Mouse (Mus musculus): Measurements from ENCODE around the gene Lrg1. TPM values are rescaled to one million over a fixed set of nuclear protein-coding genes. Genes with fewer than 3 reads are reported as not detected.

Lrg1 gene
- polyA plus RNA-seq, 1 experiment from 2014 or later = 1.0 TPM

DNA sequence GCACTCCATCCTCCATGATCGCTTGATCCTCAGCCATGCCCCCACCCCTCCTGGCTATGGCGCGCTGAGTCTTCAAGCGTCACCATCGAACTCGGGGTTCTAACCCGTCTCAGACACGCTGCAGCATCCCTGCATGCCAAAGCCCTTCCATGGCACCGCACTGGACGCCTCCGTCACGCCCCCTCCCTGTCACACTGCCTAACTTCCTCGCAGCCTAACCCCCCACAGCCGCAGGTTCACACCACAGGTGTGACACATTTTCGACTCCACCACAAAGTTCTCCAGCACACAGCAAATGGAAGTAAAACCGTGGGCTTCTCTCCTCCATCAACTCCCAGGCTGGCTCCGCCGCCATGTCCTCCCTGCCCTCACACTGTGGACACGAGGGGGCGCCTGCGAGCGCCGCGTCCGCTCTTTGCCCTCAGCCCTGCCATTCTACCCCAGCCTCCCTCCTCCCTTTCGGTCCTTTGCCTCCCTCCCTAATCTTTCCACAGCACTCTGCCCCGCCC, 12.7 kb upstream of the Lrg1 start:
- Histone ChIP-seq H3K9me3 (replicated peaks) (no peaks in the 10 kb centered on the region), H3K4me2 (peak overlapping the region; percentile 73), H3K9ac (peak overlapping the region; percentile 31; the same call in 1 of the 2 replicates), H3K4me1 (replicated peaks) (peaks cover 31% of the 10 kb centered on the region), H3K27ac (peak overlapping the region; percentile 77), H3K36me3 (no peaks in the 10 kb centered on the region), H3K27me3 (peaks cover 33% of the 10 kb centered on the region), H3K4me3 (peak overlapping the region; percentile 43)
- no peak for ATAC-seq (replicated peaks; ENCODE audit: insufficient number of reproducible peaks, insufficient read depth, low FRiP score, low read depth)
- 2% methylated on average over 27 of the region's 27 CpGs for WGBS

DNA sequence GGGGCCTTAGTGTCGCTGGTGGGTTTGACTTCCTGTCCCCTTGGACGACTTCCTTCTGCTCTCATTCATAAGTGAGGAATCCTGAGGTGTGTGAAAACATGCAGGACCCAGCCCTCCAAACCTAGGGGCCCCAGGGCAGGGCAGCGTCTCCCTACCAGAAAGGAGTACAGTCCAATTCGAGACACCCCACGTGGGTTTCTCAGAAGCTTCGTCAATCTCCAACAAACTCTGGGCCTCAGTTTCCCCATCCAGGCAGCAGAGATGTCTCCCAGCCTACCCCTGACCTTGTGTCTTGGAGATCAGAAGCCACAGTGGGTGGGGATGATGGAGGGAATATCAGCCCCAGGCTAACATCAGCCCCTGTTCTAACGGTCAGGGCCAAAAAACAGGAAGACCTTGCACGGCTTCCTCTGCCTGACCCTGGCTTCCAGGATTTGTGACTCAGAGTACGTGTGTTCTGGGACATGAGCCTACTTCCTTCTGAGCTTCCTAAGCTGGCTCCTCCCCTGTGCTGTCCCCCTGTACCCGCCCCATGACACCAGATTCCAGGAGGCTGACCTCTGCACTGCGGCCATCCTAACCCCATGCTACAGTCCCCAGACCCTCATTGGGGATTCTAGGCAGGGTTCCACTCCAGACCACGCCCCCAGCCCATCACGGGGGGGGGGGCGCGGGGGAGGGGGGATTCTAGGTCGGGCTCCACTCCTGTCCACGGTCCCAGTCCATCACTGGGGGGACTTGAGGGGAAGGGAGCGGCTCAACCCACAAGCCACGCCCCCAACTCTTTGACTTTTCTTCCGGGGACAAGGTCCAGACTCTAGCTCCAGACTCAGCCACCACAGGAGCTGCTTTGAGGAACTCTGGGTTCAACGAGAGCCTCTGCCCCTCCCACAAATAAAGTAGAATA, 11.9 kb upstream of the Lrg1 start:
- Histone ChIP-seq H3K9ac (peak overlapping the region; percentile 31; the same call in 1 of the 2 replicates), H3K4me2 (peak overlapping the region; percentile 73), H3K4me1 (replicated peaks) (peaks cover 27% of the 10 kb centered on the region), H3K9me3 (replicated peaks) (no peaks in the 10 kb centered on the region), H3K36me3 (no peaks in the 10 kb centered on the region), H3K27me3 (peaks cover 24% of the 10 kb centered on the region), H3K4me3 (peak overlapping the region; percentile 43), H3K27ac (peak overlapping the region; percentile 77)
- 15% methylated on average over 21 of the region's 21 CpGs for WGBS
- ATAC-seq (replicated peaks; ENCODE audit: insufficient number of reproducible peaks, insufficient read depth, low FRiP score, low read depth) = peak; percentile 84

DNA sequence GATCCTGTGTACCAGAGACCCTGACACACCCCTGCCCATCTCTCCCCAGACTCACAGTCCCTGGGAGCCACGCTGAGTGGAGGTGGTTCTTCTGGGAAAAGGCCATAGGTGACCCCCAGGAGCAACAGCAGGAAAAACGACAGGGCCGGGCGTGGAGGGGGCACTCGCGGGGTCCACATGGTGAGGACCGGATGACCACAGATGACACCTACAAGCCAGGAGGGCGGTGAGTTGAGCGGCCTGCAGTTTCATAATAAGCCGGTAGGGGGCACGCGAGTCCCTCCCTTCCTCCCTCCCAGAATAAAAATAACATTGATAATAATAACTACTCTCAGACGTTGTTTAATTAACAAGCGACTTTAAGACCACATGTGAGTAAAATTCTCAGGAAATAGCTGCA, 10.9 kb upstream of the Lrg1 start:
- Histone ChIP-seq H3K4me1 (replicated peaks) (peaks cover 20% of the 10 kb centered on the region), H3K4me2 (peak overlapping the region; percentile 73; the same call in 1 of the 2 replicates), H3K27ac (no peak overlapping the region), H3K27me3 (peaks cover 16% of the 10 kb centered on the region), H3K9ac (no peak overlapping the region), H3K36me3 (no peaks in the 10 kb centered on the region), H3K9me3 (replicated peaks) (no peaks in the 10 kb centered on the region), H3K4me3 (peak overlapping the region; percentile 16)
- ATAC-seq (replicated peaks; ENCODE audit: insufficient number of reproducible peaks, insufficient read depth, low FRiP score, low read depth) = no peak
- WGBS = 3% methylated on average over 14 of the region's 14 CpGs

DNA sequence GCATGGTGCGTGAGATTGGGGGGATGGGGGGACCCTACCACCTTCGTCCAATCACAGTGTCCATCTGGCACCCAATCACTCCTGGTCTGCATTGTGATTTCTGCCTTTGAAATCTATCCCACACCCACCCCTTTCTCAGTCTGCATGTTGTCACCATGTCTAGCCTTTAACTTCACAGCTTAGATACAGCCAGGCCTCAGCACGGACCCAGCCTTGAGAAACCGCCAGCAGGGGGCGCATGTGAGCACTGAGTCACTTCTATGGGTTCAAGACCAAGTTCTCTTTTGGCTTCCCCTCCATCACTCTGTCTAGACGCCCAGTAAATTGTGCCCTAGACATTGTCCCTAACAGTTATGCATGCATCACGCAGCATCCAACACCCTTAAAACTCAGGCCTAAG, 10.0 kb upstream of the Lrg1 start:
- no peak overlapping the region for H3K4me3 ChIP-seq
- 46% methylated on average over 7 of the region's 7 CpGs for WGBS
- no peak overlapping the region for H3K27ac ChIP-seq
- H3K4me1 ChIP-seq (replicated peaks) = peaks cover 20% of the 10 kb centered on the region
- H3K27me3 ChIP-seq = peaks cover 13% of the 10 kb centered on the region
- H3K9ac ChIP-seq = no peak overlapping the region
- H3K4me2 ChIP-seq = no peak overlapping the region
- no peaks in the 10 kb centered on the region for H3K36me3 ChIP-seq
- no peak for ATAC-seq (replicated peaks; ENCODE audit: insufficient number of reproducible peaks, insufficient read depth, low FRiP score, low read depth)
- H3K9me3 ChIP-seq (replicated peaks) = no peaks in the 10 kb centered on the region

DNA sequence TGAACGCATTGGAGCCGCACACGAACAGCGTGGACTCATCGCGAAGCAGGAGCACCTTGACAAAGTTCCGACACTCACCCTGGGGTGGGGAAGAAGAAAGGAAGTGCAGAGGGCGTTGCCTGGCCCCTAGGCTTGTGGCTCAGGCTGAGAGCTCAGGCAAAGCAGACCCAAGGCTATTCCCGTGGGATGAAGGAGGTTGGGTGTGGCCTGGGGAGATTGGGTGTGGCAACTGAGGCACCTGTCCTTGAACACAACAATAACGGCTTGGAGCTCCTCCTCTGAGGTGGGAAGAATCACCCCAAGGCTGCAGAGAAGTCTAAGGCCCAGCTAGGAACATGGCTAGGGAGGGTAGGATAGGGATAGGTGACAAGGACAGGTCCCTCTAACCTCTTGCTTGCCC, 9.3 kb upstream of the Lrg1 start:
- WGBS = 89% methylated on average over 10 of the region's 10 CpGs
- no peak for ATAC-seq (replicated peaks; ENCODE audit: insufficient number of reproducible peaks, insufficient read depth, low FRiP score, low read depth)

DNA sequence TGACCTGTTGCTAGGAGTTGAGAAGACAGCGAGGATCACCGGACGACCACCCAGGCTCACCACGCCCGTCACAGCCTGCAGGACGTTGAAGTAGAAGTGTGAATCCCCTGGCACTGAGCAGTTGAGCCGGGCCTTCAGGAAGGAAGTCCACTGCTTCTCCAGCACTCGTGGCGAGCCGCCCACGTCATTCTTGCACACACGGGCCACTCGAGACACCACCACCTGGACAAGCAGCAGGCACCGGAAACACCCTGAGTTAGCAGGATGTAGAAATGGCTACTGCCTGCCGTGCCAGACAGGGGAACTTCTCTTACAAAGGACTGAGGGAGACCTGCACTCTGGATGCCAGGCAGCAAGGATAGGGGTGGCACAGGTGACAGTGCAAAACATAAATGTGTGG, 6.4 kb upstream of the Lrg1 start:
- Histone ChIP-seq H3K36me3 (no peaks in the 10 kb centered on the region), H3K27me3 (peaks cover 27% of the 10 kb centered on the region), H3K27ac (no peak overlapping the region), H3K4me2 (no peak overlapping the region), H3K4me3 (no peak overlapping the region), H3K4me1 (replicated peaks) (peaks cover 13% of the 10 kb centered on the region), H3K9ac (no peak overlapping the region), H3K9me3 (replicated peaks) (no peaks in the 10 kb centered on the region)
- no peak for ATAC-seq (replicated peaks; ENCODE audit: insufficient number of reproducible peaks, insufficient read depth, low FRiP score, low read depth)
- WGBS = 76% methylated on average over 15 of the region's 15 CpGs

More for the DNA sequence above, 9.3 kb upstream of the Lrg1 start:
- Histone ChIP-seq H3K27me3 (peaks cover 20% of the 10 kb centered on the region), H3K27ac (no peak overlapping the region), H3K9me3 (replicated peaks) (no peaks in the 10 kb centered on the region), H3K4me3 (no peak overlapping the region), H3K4me1 (replicated peaks) (peaks cover 20% of the 10 kb centered on the region), H3K36me3 (no peaks in the 10 kb centered on the region), H3K9ac (no peak overlapping the region), H3K4me2 (no peak overlapping the region)

DNA sequence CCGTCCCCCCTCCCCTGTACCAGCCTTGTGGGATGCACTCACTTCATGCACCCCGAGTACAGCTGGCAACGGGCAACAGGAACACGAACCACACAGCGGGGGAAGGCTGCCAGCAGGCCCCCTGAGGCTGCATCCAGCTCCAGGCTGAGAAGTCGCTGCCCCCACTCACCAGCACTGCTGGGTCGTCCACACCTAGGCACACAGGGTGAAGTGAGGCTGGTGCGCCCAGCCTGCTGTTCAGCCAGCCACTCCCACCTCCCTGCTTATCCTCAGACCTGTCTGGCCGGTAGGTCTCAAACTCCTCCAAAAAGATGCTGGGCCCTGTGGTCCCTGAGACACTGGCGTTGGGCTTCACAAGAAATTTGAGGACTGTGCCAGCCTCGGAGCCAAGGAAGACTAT, 4.4 kb upstream of the Lrg1 start:
- H3K27me3 ChIP-seq = peaks cover 47% of the 10 kb centered on the region
- H3K27ac ChIP-seq = no peak overlapping the region
- no peak overlapping the region for H3K4me2 ChIP-seq
- peaks cover 7% of the 10 kb centered on the region; the same call in 1 of the 2 replicates for H3K9me3 ChIP-seq (replicated peaks)
- H3K36me3 ChIP-seq = no peaks in the 10 kb centered on the region
- peaks cover 10% of the 10 kb centered on the region for H3K4me1 ChIP-seq (replicated peaks)
- WGBS = 74% methylated on average over 11 of the region's 11 CpGs
- no peak overlapping the region for H3K9ac ChIP-seq
- no peak for ATAC-seq (replicated peaks; ENCODE audit: insufficient number of reproducible peaks, insufficient read depth, low FRiP score, low read depth)
- no peak overlapping the region for H3K4me3 ChIP-seq

DNA sequence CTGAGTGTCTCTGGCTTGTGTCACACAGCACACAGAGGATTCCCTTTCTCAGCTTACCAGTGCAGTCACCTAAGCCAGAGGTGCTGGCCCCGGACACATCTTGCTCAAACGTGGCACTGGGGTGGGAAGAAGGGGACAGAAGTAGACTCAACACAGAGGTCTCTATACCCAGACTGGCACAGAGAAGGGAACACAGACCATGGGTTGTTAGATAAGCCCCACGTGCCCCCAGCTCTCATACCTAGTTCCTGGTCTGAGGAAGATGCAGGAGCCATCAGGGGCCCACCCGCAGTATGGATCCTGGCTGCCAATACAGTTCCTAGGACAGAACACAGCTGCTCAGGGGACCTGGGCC, 3.5 kb upstream of the Lrg1 start:
- no peak for ATAC-seq (replicated peaks; ENCODE audit: insufficient number of reproducible peaks, insufficient read depth, low FRiP score, low read depth)
- WGBS = 79% methylated on average over 4 of the region's 4 CpGs
- Histone ChIP-seq H3K9me3 (replicated peaks) (peaks cover 7% of the 10 kb centered on the region; the same call in 1 of the 2 replicates), H3K27me3 (peaks cover 54% of the 10 kb centered on the region), H3K4me1 (replicated peaks) (peaks cover 15% of the 10 kb centered on the region), H3K4me2 (peak overlapping the region; percentile 89; the same call in 1 of the 2 replicates), H3K9ac (no peak overlapping the region), H3K27ac (no peak overlapping the region), H3K36me3 (no peaks in the 10 kb centered on the region), H3K4me3 (no peak overlapping the region)

DNA sequence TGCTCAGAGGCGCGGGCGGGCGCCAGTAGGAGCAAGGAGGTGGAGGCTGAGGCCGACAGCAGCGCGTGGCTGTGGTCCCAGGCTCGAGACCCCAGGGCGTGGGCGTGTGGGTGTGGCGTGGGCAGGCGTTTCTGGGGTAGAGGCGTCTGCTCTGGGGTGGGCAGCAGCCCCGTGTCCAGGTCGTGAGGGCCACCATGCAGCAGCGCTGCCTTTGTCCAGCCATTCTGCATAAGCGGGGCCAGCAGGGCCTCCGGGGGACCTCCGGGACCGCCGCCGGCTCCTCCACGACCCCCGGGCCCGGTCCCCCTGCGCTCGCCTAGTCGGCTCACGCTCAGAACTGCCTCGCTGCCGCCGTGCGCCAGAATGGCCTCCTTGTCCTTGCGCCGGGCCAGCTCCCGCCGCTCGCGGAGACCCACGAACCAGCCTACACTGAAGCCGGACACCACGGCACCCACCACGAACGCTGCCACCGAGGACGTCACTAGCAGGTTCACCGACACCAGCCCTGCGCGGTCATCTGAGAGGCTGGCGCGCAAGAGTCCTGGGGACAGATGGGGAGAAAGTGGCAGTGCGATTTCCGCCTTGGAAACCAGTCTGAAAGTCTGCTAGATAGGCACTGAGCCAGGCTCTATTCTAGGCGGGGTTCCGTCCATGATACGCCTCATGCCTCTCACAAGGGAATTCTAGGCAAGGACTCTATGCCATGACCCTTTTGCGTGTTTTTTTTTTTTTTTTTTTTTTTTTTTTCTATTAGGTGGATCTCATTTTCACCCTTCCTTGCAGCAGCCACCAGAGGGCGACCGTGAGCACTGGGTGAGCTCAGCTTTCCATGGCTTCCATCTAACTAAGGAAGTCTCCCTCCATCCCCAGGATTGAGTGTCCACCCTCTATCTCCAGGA, 2.8 kb upstream of the Lrg1 start:
- Histone ChIP-seq H3K4me3 (peak overlapping the region; percentile 50), H3K27ac (no peak overlapping the region), H3K27me3 (peaks cover 61% of the 10 kb centered on the region), H3K4me1 (replicated peaks) (peaks cover 22% of the 10 kb centered on the region), H3K9ac (peak overlapping the region; percentile 57), H3K9me3 (replicated peaks) (peaks cover 7% of the 10 kb centered on the region; the same call in 1 of the 2 replicates), H3K4me2 (peak overlapping the region; percentile 89), H3K36me3 (no peaks in the 10 kb centered on the region)
- ATAC-seq (replicated peaks; ENCODE audit: insufficient number of reproducible peaks, insufficient read depth, low FRiP score, low read depth) = no peak
- WGBS = 9% methylated on average over 59 of the region's 59 CpGs

DNA sequence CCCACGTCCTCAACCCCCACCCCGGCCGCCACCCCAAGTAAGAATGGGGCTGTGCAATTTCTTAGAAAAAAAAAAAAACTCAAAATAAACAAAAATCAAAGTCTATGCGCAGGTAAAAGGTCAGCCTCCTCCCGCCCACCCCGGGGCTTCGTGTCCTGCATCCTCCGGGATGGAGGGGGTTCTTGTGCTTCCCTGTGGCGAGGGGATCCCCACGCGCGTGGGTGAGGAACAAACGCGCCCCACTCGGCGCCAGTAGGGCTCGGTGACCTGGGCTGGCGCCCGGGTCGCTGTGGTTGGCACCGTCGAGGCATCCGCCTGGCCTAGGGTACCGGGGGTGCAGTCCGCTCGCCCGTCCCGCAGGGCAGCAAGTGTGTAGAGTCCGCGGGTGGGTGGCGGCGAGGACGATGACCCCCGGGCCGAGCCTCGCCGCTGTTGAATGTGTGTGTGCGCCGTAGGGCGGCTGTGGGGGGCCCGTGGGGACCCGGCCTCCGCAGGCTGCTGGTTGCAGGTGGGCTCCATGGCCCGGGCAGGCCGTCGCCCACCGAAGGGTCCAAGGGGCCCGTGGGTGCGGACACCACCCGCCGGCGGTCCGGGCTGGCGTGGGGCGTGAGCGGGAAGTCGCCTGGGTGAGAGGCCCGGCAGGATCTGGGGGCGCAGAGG, 2.0 kb upstream of the Lrg1 start:
- Histone ChIP-seq H3K27me3 (peaks cover 66% of the 10 kb centered on the region), H3K4me3 (peak overlapping the region; percentile 50), H3K27ac (no peak overlapping the region), H3K4me2 (peak overlapping the region; percentile 89), H3K9ac (peak overlapping the region; percentile 57), H3K4me1 (replicated peaks) (peaks cover 25% of the 10 kb centered on the region), H3K36me3 (no peaks in the 10 kb centered on the region), H3K9me3 (replicated peaks) (peaks cover 7% of the 10 kb centered on the region; the same call in 1 of the 2 replicates)
- WGBS = 37% methylated on average over 59 of the region's 59 CpGs
- ATAC-seq (replicated peaks; ENCODE audit: insufficient number of reproducible peaks, insufficient read depth, low FRiP score, low read depth) = no peak

All from heart, embryonic 15.5 days (tissue).